12 mouse cellular contexts compared by ENCODE assay signal in genomic region chr8:117529177-117529576, GRCm38 (mm10).
"Had no signal": no experiment of that assay in that cellular context is flagged by ENCODE, and none has a peak within 500 bp of the region (broad histone marks: within the 10 kb centered on the region; RNA-seq: fewer than 3 reads in every experiment).

No protein-coding gene starts in this region.

- H3K4me1 ChIP-seq: midbrain, embryonic 12.5 days had no signal

- H3K27ac ChIP-seq: kidney, embryonic 15.5 days; left cerebral cortex, adult 2 months; liver, embryonic 12.5 days; midbrain, embryonic 12.5 days had no signal

- H3K4me3 ChIP-seq: kidney, embryonic 15.5 days; left cerebral cortex, adult 2 months; liver, embryonic 12.5 days; midbrain, embryonic 12.5 days had no signal

- DNase-seq: kidney, adult 2 months; kidney, postnatal 25 days; lung, embryonic 14.5 days; lung, postnatal 10 days; lung, postnatal 4 days; right cerebral cortex, postnatal 14 days had no signal

- ATAC-seq: intestine, embryonic 16.5 days; liver, embryonic 12.5 days; midbrain, embryonic 16.5 days had no signal

- H3K4me2 ChIP-seq: kidney, embryonic 15.5 days; liver, embryonic 12.5 days; lung, embryonic 14.5 days; midbrain, embryonic 12.5 days had no signal

- H3K27me3 ChIP-seq: kidney, embryonic 15.5 days; liver, embryonic 12.5 days; midbrain, embryonic 12.5 days had no signal

- H3K9me3 ChIP-seq: kidney, embryonic 15.5 days; liver, embryonic 12.5 days; midbrain, embryonic 12.5 days had no signal

- H3K9ac ChIP-seq: kidney, embryonic 15.5 days; liver, embryonic 12.5 days; lung, embryonic 14.5 days; midbrain, embryonic 12.5 days had no signal

- H3K36me3 ChIP-seq: kidney, embryonic 15.5 days; liver, embryonic 12.5 days; midbrain, embryonic 12.5 days had no signal
